Mouse (Mus musculus) lung, embryonic 14.5 days (tissue): ENCODE results near the gene Slc24a2. TPM values are rescaled to one million over a fixed set of nuclear protein-coding genes. Genes with fewer than 3 reads are reported as not detected.

Experiments
- ATAC-seq: fragments of 200-750 bp; cut with Nextera tagmentation; 2 replicates; pipeline ENCODE4 v1.8.0; 2017; ENCODE audit warnings: mild to moderate bottlenecking, moderate TSS enrichment, moderate library complexity; ENCODE audit not compliant: insufficient read depth
- DNase-seq: peaks from one replicate; pipeline ENCODE4 v3.0.0-alpha.2; 2015
- H3K27ac ChIP-seq: fragments of 300-500 bp; sonication (generic); 2 replicates; pipeline ENCODE4 v1.5.1; 2014; ENCODE audit warnings: low read depth, mild to moderate bottlenecking, moderate library complexity
- H3K27me3 ChIP-seq: fragments of 300-500 bp; sonication (generic); 2 replicates; pipeline ENCODE4 v1.6.1; 2014; ENCODE audit warnings: low read length, control low read depth; ENCODE audit not compliant: insufficient read depth
- H3K36me3 ChIP-seq: fragments of 300-500 bp; sonication (generic); 2 replicates; pipeline ENCODE4 v1.6.1; 2014; ENCODE audit warnings: control low read depth; ENCODE audit not compliant: insufficient read depth
- H3K4me1 ChIP-seq: fragments of 300-500 bp; sonication (generic); 2 replicates; pipeline ENCODE4 v1.6.1; 2014; ENCODE audit warnings: antibody characterized with exemption, control low read depth; ENCODE audit not compliant: insufficient read depth
- H3K4me2 ChIP-seq: fragments of 300-500 bp; sonication (generic); 2 replicates; pipeline ENCODE4 v1.6.1; 2014; ENCODE audit warnings: mild to moderate bottlenecking
- H3K4me3 ChIP-seq: fragments of 300-500 bp; sonication (generic); 2 replicates; pipeline ENCODE4 v1.5.1; 2014; ENCODE audit warnings: low read depth, low read length
- H3K9ac ChIP-seq: fragments of 300-500 bp; sonication (generic); 2 replicates; pipeline ENCODE4 v1.6.1; 2014
- H3K9me3 ChIP-seq: fragments of 300-500 bp; sonication (generic); 2 replicates; pipeline ENCODE4 v1.6.1; 2016; ENCODE audit warnings: low read depth, low read length, control low read depth
- CTCF ChIP-seq: IDR thresholded peaks from 2 replicates; pipeline ENCODE4 v1.5.1; 2016; ENCODE audit warnings: antibody characterized with exemption, low read depth
- WGBS: fragments of 180-500 bp; shearing (Covaris S2); extraction: QIAGEN DNeasy Blood & Tissue Kit; methylation state at CpG from one replicate; pipeline ENCODE4 v1.1.7; 2014; 5-methylcytosine and 5-hydroxymethylcytosine counted together
- polyA plus RNA-seq: library from polyadenylated mRNA; unstranded; fragments of >200 nt; fragmentation: Nextera tagmentation; extraction: Ambion mirVana; gene quantifications from 2 replicates; pipeline ENCODE4 v1.2.1, GENCODE M21; 2014

Gene Slc24a2
- polyA plus RNA-seq, 1 experiment from 2014 or later = 0.04 TPM

DNA sequence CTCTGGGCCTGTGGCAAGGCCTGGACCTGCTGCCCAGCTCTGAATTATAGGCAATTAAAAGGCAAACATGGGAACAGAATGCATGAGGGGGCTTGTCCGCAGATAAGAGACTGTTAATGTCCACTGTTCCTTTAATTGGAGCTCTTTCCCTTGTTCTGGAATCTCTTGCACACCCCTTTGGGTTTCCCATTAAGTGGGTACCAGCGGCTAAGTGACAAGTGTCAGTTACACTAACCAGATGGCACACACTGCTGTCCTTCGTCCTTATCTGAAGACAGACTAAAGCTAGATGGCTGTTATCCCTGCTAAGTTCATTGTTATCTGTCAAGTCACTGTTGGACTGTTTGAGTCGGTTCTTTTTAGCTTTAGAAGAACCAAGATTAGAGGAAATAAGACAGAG is 274.8 kb downstream of the Slc24a2 start:
- 40% methylated on average over 4 of the region's 4 CpGs for WGBS
- no peak for ATAC-seq

DNA sequence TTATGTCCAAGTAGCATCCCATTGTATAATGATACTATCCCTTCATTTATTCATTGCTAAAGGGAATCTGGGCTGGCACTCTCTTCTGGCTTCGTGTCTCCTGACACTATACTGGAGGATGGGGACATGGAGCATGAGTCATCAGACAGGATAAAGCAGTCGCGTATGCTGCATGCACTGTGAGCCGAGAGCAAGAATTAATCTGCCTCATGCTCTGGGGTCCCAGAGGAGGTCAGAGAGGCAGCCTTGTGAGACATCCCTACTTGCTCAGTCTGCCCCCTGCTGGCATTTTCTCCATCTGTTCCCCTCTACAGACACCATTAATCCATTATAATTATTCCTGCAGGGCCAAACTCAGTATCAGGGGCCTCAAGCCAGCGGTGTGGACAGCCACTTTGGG is 276.8 kb downstream of the Slc24a2 start:
- Histone ChIP-seq H3K9me3 (no peaks in the 10 kb centered on the region), H3K27ac (no peak overlapping the region), H3K36me3 (no peaks in the 10 kb centered on the region), H3K4me1 (no peaks in the 10 kb centered on the region), H3K9ac (no peak overlapping the region), H3K4me3 (no peak overlapping the region), H3K4me2 (no peak overlapping the region), H3K27me3 (no peaks in the 10 kb centered on the region)
- TF ChIP-seq CTCF = 0 out of 2 replicates have a peak, but pooled peaks have one; percentile 8
- ATAC-seq (no peak), DNase-seq (no peak)
- 48% methylated on average over 5 of the region's 5 CpGs for WGBS

More for the DNA sequence above, 274.8 kb downstream of the Slc24a2 start:
- no peaks in the 10 kb centered on the region for H3K9me3 ChIP-seq
- no peak for DNase-seq
- H3K4me3 ChIP-seq = no peak overlapping the region
- no peaks in the 10 kb centered on the region for H3K4me1 ChIP-seq
- H3K36me3 ChIP-seq = no peaks in the 10 kb centered on the region
- H3K27ac ChIP-seq = no peak overlapping the region
- no peaks in the 10 kb centered on the region for H3K27me3 ChIP-seq
- TF ChIP-seq CTCF = no peak
- no peak overlapping the region for H3K4me2 ChIP-seq
- no peak overlapping the region for H3K9ac ChIP-seq

- H3K9ac ChIP-seq = no peak overlapping the region
- no peaks in the 10 kb centered on the region for H3K9me3 ChIP-seq
- no peak overlapping the region for H3K27ac ChIP-seq
- H3K27me3 ChIP-seq = no peaks in the 10 kb centered on the region
- no peak overlapping the region for H3K4me3 ChIP-seq
- no peak for TF ChIP-seq CTCF
- H3K4me2 ChIP-seq = no peak overlapping the region
- WGBS = 91% methylated on average over 1 of the region's 1 CpGs
- no peaks in the 10 kb centered on the region for H3K4me1 ChIP-seq
- H3K36me3 ChIP-seq = no peaks in the 10 kb centered on the region
- ATAC-seq (no peak), DNase-seq (no peak)
Observed at GRCm38 (mm10) chr4:86948794-86949193, 281.5 kb downstream of the Slc24a2 start.

DNA sequence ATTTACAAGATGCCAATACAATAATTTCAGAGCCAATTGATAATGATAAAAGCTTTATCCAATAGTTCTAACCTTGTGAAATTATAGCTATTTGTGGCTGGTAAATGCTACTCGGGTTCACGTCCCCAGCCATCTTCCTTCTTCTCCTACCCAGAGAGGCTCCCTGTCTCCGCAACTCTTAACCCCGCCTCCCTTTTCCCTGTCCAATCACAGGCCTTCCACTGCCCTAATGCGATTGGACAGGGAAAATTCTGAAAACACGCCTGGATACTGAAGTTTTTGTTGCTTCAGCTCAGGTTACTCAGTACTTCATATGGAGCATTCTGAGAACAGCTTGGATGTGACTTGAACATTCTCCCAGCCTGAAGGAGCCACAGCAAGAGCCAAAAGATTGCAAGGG is 287.0 kb downstream of the Slc24a2 start:
- ATAC-seq (peak; percentile 60; the same call in 1 of the 2 replicates), DNase-seq (peak; percentile 40)
- Histone ChIP-seq H3K4me3 (no peak overlapping the region), H3K27me3 (no peaks in the 10 kb centered on the region), H3K4me2 (no peak overlapping the region), H3K9me3 (no peaks in the 10 kb centered on the region), H3K27ac (no peak overlapping the region), H3K9ac (no peak overlapping the region), H3K36me3 (no peaks in the 10 kb centered on the region), H3K4me1 (no peaks in the 10 kb centered on the region)
- WGBS = 33% methylated on average over 6 of the region's 6 CpGs
- no peak for TF ChIP-seq CTCF

DNA sequence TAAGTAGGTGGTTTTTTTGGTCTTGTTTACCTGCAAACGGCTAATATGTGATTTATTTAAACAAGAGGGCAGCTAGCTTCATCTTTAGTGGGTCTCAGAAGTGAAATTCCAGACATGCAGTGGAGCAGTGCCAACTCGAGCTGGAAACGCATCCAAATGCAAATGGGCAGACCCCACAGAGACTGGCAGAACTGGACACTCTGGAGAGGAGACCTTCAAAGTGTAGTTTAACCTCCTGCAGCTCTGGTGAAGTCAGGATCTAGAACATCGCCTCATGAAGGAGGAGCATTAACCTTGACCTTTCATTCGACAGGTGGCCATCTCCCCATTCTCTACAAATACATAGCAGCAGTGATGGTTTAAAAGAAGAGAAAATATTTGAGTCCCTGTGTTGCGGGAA is 287.6 kb downstream of the Slc24a2 start:
- DNase-seq (no peak), ATAC-seq (no peak)
- no peak overlapping the region for H3K9ac ChIP-seq
- no peak overlapping the region for H3K4me3 ChIP-seq
- no peaks in the 10 kb centered on the region for H3K27me3 ChIP-seq
- TF ChIP-seq CTCF = no peak
- no peaks in the 10 kb centered on the region for H3K4me1 ChIP-seq
- no peak overlapping the region for H3K27ac ChIP-seq
- no peak overlapping the region for H3K4me2 ChIP-seq
- 81% methylated on average over 6 of the region's 6 CpGs for whole genome bisulfite sequencing
- no peaks in the 10 kb centered on the region for H3K36me3 ChIP-seq
- no peaks in the 10 kb centered on the region for H3K9me3 ChIP-seq

GRCm38 (mm10) chr4:86936706-86937105 is 293.6 kb downstream of the Slc24a2 start:
- Histone ChIP-seq H3K9ac (no peak overlapping the region), H3K4me2 (no peak overlapping the region), H3K27me3 (no peaks in the 10 kb centered on the region), H3K4me1 (no peaks in the 10 kb centered on the region), H3K9me3 (no peaks in the 10 kb centered on the region), H3K27ac (no peak overlapping the region), H3K36me3 (peaks cover 9% of the 10 kb centered on the region; the same call in 1 of the 2 replicates), H3K4me3 (no peak overlapping the region)
- DNase-seq (no peak), ATAC-seq (no peak)
- WGBS = 50% methylated on average over 3 of the region's 3 CpGs
- no peak for TF ChIP-seq CTCF

- Histone ChIP-seq H3K27me3 (no peaks in the 10 kb centered on the region), H3K9ac (no peak overlapping the region), H3K4me2 (no peak overlapping the region), H3K4me1 (no peaks in the 10 kb centered on the region), H3K9me3 (no peaks in the 10 kb centered on the region), H3K36me3 (peaks cover 9% of the 10 kb centered on the region; the same call in 1 of the 2 replicates), H3K27ac (no peak overlapping the region), H3K4me3 (no peak overlapping the region)
- 85% methylated on average over 9 of the region's 9 CpGs for WGBS
- ATAC-seq (no peak), DNase-seq (no peak)
- no peak for TF ChIP-seq CTCF
Observed at GRCm38 (mm10) chr4:86936217-86936616, 294.1 kb downstream of the Slc24a2 start.
